Mouse (Mus musculus) forebrain, embryonic 12.5 days (tissue): ENCODE results near the gene Cstf3. TPM values are rescaled to one million over a fixed set of nuclear protein-coding genes. Genes with fewer than 3 reads are reported as not detected.

Experiments
- ATAC-seq: fragments of 200-750 bp; cut with Nextera tagmentation; 2 replicates; pipeline ENCODE4 v1.8.0; 2017; ENCODE audit warnings: moderate TSS enrichment; ENCODE audit not compliant: low FRiP score
- H3K27ac ChIP-seq: fragments of 300-500 bp; sonication (generic); 2 replicates; pipeline ENCODE4 v1.5.1; 2016; ENCODE audit warnings: mild to moderate bottlenecking
- H3K27me3 ChIP-seq: fragments of 300-500 bp; sonication (generic); 2 replicates; pipeline ENCODE4 v1.6.1; 2016; ENCODE audit warnings: mild to moderate bottlenecking
- H3K36me3 ChIP-seq: fragments of 300-500 bp; sonication (generic); replicated peaks from 2 replicates; pipeline ENCODE4 v1.6.1; 2016; ENCODE audit warnings: mild to moderate bottlenecking
- H3K4me1 ChIP-seq: fragments of 300-500 bp; sonication (generic); 2 replicates; pipeline ENCODE4 v1.6.1; 2016
- H3K4me2 ChIP-seq: fragments of 300-500 bp; sonication (generic); 2 replicates; pipeline ENCODE4 v1.6.1; 2016; ENCODE audit warnings: mild to moderate bottlenecking, moderate library complexity
- H3K4me3 ChIP-seq: fragments of 300-500 bp; sonication (generic); replicated peaks from 2 replicates; pipeline ENCODE4 v1.5.1; 2016; ENCODE audit warnings: mild to moderate bottlenecking
- H3K9ac ChIP-seq: fragments of 300-500 bp; sonication (generic); 2 replicates; pipeline ENCODE4 v1.6.1; 2016; ENCODE audit warnings: mild to moderate bottlenecking
- H3K9me3 ChIP-seq: fragments of 300-500 bp; sonication (generic); 2 replicates; pipeline ENCODE4 v1.6.1; 2016
- WGBS: fragments of 180-500 bp; shearing (Covaris S2); methylation state at CpG from one replicate; pipeline ENCODE4 v1.1.7; 2016; 5-methylcytosine and 5-hydroxymethylcytosine counted together
- polyA plus RNA-seq: library from polyadenylated mRNA; unstranded; fragments of >200 nt; fragmentation: Nextera tagmentation; extraction: Ambion mirVana; gene quantifications from 2 replicates; pipeline ENCODE4 v1.2.1, GENCODE M21; 2016

Gene Cstf3
- polyA plus RNA-seq, 1 experiment from 2014 or later, result 117 TPM

DNA sequence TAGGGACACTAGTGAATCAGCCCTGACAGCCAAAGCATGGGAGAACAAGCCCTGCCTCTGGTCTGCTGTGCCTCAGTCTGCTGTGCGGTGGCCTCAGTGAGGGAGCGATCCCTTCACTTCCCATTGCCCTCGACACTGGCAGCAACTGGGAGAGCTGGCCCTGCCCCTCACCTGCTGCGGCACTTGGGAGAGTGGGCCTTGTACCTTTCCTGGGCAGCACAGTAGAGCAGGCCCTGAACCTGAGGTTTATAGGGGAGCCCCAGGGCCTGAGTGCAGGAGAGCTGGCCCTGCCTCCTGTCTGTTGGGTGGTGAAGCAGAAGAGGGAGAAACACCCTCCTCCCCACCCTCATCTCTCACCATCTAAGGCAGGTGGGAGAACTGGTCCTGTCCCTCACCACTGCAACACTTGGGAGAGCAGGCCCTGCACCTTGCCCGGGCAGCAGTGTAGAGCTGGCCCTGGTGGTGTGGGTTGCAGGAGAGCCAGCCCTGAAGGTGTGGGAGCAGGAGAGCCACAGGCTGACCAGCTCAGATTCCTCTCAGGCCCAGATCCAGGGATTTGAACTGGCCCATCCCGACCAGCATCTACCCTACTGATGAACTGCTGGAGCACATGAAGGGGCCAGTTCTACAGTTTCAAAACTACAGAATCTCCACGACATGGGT lies 10.4 kb upstream of the Cstf3 start:
- Histone ChIP-seq H3K9ac (no peak overlapping the region), H3K4me1 (no peaks in the 10 kb centered on the region), H3K9me3 (no peaks in the 10 kb centered on the region), H3K27ac (no peak overlapping the region), H3K4me2 (no peak overlapping the region), H3K36me3 (no peaks in the 10 kb centered on the region), H3K4me3 (no peak overlapping the region), H3K27me3 (no peaks in the 10 kb centered on the region)
- no peak for ATAC-seq
- WGBS, result 86% methylated on average over 7 of the region's 7 CpGs

- Histone ChIP-seq H3K4me3 (no peak overlapping the region), H3K9ac (no peak overlapping the region), H3K4me1 (no peaks in the 10 kb centered on the region), H3K27me3 (no peaks in the 10 kb centered on the region), H3K4me2 (no peak overlapping the region), H3K9me3 (no peaks in the 10 kb centered on the region), H3K27ac (no peak overlapping the region), H3K36me3 (no peaks in the 10 kb centered on the region)
- no peak for ATAC-seq
- 70% methylated on average over 9 of the region's 9 CpGs for WGBS
Observed at GRCm38 (mm10) chr2:104581281-104581879, 8.9 kb upstream of the Cstf3 start.

DNA sequence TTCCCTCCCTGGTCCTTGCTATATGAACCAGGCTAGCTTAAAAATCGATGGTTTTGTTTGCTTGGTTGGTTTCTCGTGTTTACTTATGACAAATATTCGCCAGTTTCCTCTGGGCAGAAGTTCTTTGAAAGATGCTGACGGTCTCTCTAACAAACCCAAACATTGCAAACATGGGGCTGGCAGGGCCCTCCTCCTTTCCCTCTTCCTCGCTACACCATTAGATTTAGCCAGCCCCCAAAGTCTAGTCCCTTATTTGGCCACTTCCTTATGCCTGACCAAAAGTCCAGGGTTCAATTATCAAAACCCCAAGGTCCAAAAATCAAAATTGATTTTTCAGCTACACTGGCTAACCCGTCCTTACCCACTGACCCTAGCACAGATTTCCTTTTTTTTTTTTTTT lies 7.3 kb upstream of the Cstf3 start:
- WGBS, result 77% methylated on average over 6 of the region's 6 CpGs
- H3K27me3 ChIP-seq, result no peaks in the 10 kb centered on the region
- H3K9ac ChIP-seq, result no peak overlapping the region
- no peaks in the 10 kb centered on the region for H3K36me3 ChIP-seq
- H3K4me1 ChIP-seq, result no peaks in the 10 kb centered on the region
- ATAC-seq, result no peak
- H3K9me3 ChIP-seq, result no peaks in the 10 kb centered on the region
- H3K27ac ChIP-seq, result no peak overlapping the region
- no peak overlapping the region for H3K4me2 ChIP-seq
- no peak overlapping the region for H3K4me3 ChIP-seq

GRCm38 (mm10) chr2:104584226-104584625 lies 6.1 kb upstream of the Cstf3 start:
- no peak overlapping the region for H3K4me3 ChIP-seq
- no peaks in the 10 kb centered on the region for H3K9me3 ChIP-seq
- no peaks in the 10 kb centered on the region for H3K36me3 ChIP-seq
- no peak overlapping the region for H3K27ac ChIP-seq
- H3K27me3 ChIP-seq, result no peaks in the 10 kb centered on the region
- 64% methylated on average over 7 of the region's 7 CpGs for WGBS
- H3K4me2 ChIP-seq, result no peak overlapping the region
- H3K4me1 ChIP-seq, result peaks cover 3% of the 10 kb centered on the region; the same call in 1 of the 2 replicates
- ATAC-seq, result no peak
- H3K9ac ChIP-seq, result no peak overlapping the region

DNA sequence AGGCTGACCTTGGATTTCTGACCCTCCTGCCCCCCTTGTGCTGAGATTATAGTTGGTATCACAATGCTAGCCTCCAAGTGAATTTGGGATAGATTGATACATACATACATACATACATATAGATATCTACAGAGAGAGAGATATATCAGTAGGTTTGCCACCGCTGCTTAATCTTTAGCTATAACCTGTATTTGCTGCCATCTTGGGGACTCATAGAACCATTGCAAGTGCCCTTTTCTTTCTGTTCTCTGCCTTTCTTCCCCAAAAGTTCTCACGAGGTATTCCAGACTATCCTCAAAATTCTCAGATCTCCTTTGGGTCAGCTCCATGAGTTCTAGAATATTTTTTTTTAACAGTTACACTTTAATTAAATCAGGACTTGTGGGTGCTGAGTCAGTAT lies 4.7 kb upstream of the Cstf3 start:
- Histone ChIP-seq H3K27me3 (no peaks in the 10 kb centered on the region), H3K27ac (no peak overlapping the region), H3K9me3 (no peaks in the 10 kb centered on the region), H3K4me3 (no peak overlapping the region), H3K9ac (no peak overlapping the region), H3K4me2 (no peak overlapping the region), H3K36me3 (no peaks in the 10 kb centered on the region), H3K4me1 (peaks cover 6% of the 10 kb centered on the region; the same call in 1 of the 2 replicates)
- ATAC-seq, result no peak
- 62% methylated on average over 2 of the region's 2 CpGs for WGBS

DNA sequence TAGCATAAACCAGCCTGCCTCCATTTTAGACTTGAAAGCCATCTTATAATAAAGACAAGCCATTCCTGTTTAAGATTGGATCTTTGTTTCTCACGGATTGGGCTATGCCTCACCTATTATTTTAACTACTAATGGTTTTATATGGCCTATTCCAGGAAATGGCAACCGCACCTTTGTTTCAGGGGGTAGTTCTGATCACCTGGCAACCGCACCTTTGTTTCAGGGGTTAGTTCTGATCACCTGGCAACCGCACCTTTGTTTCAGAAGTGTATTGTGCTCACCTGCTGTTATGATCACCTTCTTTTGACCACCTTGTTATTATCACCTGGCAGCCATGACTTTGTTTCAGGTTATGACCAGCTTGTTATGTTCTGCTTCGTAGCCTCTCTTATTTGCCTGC lies 1.8 kb upstream of the Cstf3 start:
- Histone ChIP-seq H3K27me3 (no peaks in the 10 kb centered on the region), H3K36me3 (no peaks in the 10 kb centered on the region), H3K4me2 (no peak overlapping the region), H3K27ac (no peak overlapping the region), H3K4me3 (no peak overlapping the region), H3K4me1 (peaks cover 21% of the 10 kb centered on the region), H3K9me3 (no peaks in the 10 kb centered on the region), H3K9ac (no peak overlapping the region)
- no peak for ATAC-seq
- WGBS, result 92% methylated on average over 5 of the region's 5 CpGs

- 0% methylated on average over 19 of the region's 19 CpGs for WGBS
Observed at GRCm38 (mm10) chr2:104590829-104591117, 450 bp downstream of the Cstf3 start.

GRCm38 (mm10) chr2:104591141-104591540 lies 818 bp downstream of the Cstf3 start:
- Histone ChIP-seq H3K9ac (peak overlapping the region; percentile 77), H3K9me3 (no peaks in the 10 kb centered on the region), H3K27ac (peak overlapping the region; percentile 82; the same call in 1 of the 2 replicates), H3K4me2 (peak overlapping the region; percentile 75), H3K4me3 (peak overlapping the region; percentile 66), H3K36me3 (no peaks in the 10 kb centered on the region), H3K27me3 (no peaks in the 10 kb centered on the region), H3K4me1 (peaks cover 21% of the 10 kb centered on the region)
- 1% methylated on average over 6 of the region's 6 CpGs for WGBS
- no peak for ATAC-seq

More at GRCm38 (mm10) chr2:104590829-104591117, 450 bp downstream of the Cstf3 start:
- peaks cover 21% of the 10 kb centered on the region for H3K4me1 ChIP-seq
- peak overlapping the region; percentile 77 for H3K9ac ChIP-seq
- peak overlapping the region; percentile 82 for H3K27ac ChIP-seq
- H3K4me2 ChIP-seq, result peak overlapping the region; percentile 75
- H3K36me3 ChIP-seq, result no peaks in the 10 kb centered on the region
- no peaks in the 10 kb centered on the region for H3K9me3 ChIP-seq
- ATAC-seq, result no peak
- peak overlapping the region; percentile 66 for H3K4me3 ChIP-seq
- no peaks in the 10 kb centered on the region for H3K27me3 ChIP-seq

DNA sequence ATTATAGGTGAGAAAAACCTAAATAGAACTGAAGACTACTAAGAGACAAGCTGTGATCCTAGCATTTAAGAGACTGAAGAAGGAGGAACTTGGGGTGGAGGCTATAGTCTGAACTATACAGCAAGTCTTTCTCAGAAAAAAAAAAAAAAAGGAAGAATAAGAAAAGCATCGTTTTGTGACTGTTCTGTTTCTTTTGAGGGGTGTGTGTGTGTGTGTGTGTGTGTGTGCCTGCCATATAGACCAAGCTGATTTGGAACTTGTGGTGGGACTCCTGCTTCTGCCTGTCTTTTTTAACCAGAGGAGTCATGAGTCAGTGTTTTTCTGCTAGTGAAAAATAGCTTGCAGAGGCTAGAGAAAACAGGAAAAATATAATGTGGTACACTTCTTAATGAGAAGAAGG lies 4.7 kb downstream of the Cstf3 start:
- no peak for ATAC-seq
- H3K4me2 ChIP-seq, result no peak overlapping the region
- peaks cover 15% of the 10 kb centered on the region for H3K4me1 ChIP-seq
- no peak overlapping the region for H3K27ac ChIP-seq
- H3K9me3 ChIP-seq, result no peaks in the 10 kb centered on the region
- no peaks in the 10 kb centered on the region for H3K27me3 ChIP-seq
- WGBS, result 63% methylated on average over 1 of the region's 1 CpGs
- H3K36me3 ChIP-seq, result no peaks in the 10 kb centered on the region
- H3K9ac ChIP-seq, result no peak overlapping the region
- no peak overlapping the region for H3K4me3 ChIP-seq

DNA sequence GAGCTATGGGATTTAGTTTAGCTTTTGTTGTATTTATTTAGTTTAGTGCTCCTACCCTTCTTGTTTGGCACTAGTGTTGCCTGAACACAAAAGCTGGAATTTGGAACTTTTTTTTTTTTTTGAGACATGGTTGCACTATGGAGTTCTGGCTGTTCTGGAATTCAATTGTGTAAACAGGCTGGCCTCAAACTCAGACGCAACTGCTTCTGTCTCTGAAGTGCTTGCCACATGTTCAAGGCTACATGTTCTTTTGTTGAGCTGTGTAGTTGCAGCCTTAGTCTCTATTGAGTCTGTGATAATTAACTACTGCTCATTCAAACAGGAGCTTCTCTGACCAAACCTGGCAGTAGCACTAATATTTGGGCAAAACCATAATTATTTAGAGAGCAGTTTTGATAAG lies 13.1 kb downstream of the Cstf3 start:
- no peak overlapping the region for H3K4me3 ChIP-seq
- H3K9me3 ChIP-seq, result no peaks in the 10 kb centered on the region
- no peak overlapping the region for H3K9ac ChIP-seq
- no peak overlapping the region for H3K4me2 ChIP-seq
- peaks cover 9% of the 10 kb centered on the region for H3K36me3 ChIP-seq
- ATAC-seq, result no peak
- 38% methylated on average over 1 of the region's 1 CpGs for WGBS
- no peaks in the 10 kb centered on the region for H3K27me3 ChIP-seq
- H3K4me1 ChIP-seq, result no peaks in the 10 kb centered on the region
- no peak overlapping the region for H3K27ac ChIP-seq

DNA sequence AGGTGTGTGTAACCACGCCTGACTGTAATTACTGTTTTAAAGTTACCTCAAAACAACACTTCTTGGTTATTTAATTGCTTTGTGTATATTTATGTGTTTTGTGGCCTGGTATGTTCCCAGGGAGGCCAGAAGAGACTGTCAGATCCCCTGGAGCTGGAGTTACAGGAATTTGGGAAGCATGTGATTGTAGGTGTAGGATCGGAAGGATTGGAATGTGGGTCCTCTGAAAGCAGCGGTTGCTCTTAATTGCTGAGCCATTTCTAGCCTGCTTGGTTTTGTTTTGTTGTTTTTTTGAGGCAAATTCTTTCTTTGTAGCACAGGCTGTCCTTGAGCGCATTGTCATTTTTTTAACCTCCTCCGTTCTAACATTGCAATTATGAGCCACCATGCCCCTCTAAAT lies 14.4 kb downstream of the Cstf3 start:
- ATAC-seq, result no peak
- H3K4me3 ChIP-seq, result no peak overlapping the region
- 76% methylated on average over 5 of the region's 5 CpGs for WGBS

DNA sequence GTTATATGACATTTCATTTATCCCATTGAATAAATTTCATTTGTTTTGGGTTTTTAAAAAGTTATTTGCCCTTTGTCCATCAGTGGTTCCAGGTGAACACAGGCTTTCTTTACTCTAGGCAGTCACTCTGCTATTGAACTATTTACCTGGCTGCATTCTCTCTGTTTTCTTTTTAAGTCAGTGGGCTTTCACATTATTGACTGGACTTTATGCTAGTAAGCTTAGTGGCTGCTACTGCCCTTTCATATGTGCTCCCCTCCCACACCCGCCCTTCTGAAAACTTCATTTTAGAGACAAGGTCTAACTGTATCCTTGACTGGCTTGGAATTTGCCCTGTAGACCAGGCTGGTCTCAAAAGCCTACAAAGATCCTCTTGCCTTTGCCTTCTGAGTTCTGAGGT lies 15.2 kb downstream of the Cstf3 start:
- Histone ChIP-seq H3K4me1 (no peaks in the 10 kb centered on the region), H3K4me2 (no peak overlapping the region), H3K9me3 (no peaks in the 10 kb centered on the region), H3K4me3 (no peak overlapping the region), H3K9ac (no peak overlapping the region), H3K27ac (no peak overlapping the region), H3K36me3 (peaks cover 13% of the 10 kb centered on the region), H3K27me3 (no peaks in the 10 kb centered on the region)
- 83% methylated on average over 1 of the region's 1 CpGs for WGBS
- no peak for ATAC-seq

More for the DNA sequence above, 14.4 kb downstream of the Cstf3 start:
- H3K4me2 ChIP-seq, result no peak overlapping the region
- H3K9me3 ChIP-seq, result no peaks in the 10 kb centered on the region
- peaks cover 12% of the 10 kb centered on the region for H3K36me3 ChIP-seq
- H3K27ac ChIP-seq, result no peak overlapping the region
- no peak overlapping the region for H3K9ac ChIP-seq
- no peaks in the 10 kb centered on the region for H3K4me1 ChIP-seq
- no peaks in the 10 kb centered on the region for H3K27me3 ChIP-seq

DNA sequence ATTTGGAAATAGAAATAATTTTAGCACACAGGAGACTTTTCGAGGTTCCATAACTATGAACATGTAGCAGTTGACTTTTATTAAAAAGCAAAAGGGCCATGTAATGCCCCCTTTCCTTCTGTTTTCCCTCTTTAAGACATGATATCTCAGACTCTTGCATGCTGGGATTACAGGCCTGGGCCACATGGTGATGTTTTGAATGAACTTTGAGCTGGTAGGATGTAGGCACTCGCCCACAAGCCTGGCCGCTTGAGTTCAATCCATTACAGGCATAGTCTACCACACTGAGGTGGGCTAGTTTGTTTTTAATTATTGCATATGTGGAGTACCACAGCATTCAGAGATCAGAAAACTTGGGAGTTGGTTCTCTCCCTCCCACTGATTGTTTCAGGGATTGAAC lies 24.5 kb downstream of the Cstf3 start:
- H3K27ac ChIP-seq, result no peak overlapping the region
- WGBS, result 94% methylated on average over 3 of the region's 3 CpGs
- H3K4me3 ChIP-seq, result no peak overlapping the region
- ATAC-seq, result no peak
- H3K9ac ChIP-seq, result no peak overlapping the region
- no peaks in the 10 kb centered on the region for H3K9me3 ChIP-seq
- no peaks in the 10 kb centered on the region for H3K27me3 ChIP-seq
- H3K4me2 ChIP-seq, result no peak overlapping the region
- peaks cover 5% of the 10 kb centered on the region; the same call in 1 of the 2 replicates for H3K36me3 ChIP-seq
- H3K4me1 ChIP-seq, result no peaks in the 10 kb centered on the region
